Mouse (Mus musculus): ENCODE measurements around the gene Rab6b.

The Rab6b gene

GRCm38 (mm10) chr9:103111621-103112470 lies at the start of gene Rab6b:
TSS of gene Rab6b (plus strand) at chr9:103111787.
- peak; percentile 69 for DNase-seq

GRCm38 (mm10) chr9:103063591-103063990 lies 48.0 kb upstream of the Rab6b start:
- DNase-seq = no peak

GRCm38 (mm10) chr9:103066845-103067244 lies 44.7 kb upstream of the Rab6b start:
- no peak for DNase-seq

DNA sequence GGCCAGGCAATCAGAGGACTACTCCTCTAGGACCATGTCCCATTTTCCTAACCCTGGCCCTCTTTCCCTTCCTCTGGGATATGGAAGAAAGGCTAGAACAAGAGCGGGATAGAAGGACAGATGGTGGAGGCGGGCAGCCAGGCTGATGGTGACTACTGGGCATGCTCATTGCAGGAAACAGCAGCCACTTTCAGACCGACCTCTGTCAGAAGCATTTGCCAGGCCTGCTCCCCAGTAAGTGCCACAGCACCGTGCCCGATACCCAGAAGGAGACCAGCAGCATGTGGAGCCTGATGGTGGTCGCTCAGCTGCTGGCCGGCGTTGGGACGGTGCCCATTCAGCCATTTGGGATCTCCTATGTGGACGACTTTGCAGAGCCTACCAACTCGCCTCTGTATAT lies 43.9 kb upstream of the Rab6b start:
- DNase-seq = no peak

- no peak for DNase-seq
These were observed 42.8 kb upstream of the Rab6b start for GRCm38 (mm10) chr9:103068769-103069168.

- no peak for DNase-seq
These were observed 39.9 kb upstream of the Rab6b start for GRCm38 (mm10) chr9:103071541-103072203.

- no peak for DNase-seq
These were observed 39.4 kb upstream of the Rab6b start for GRCm38 (mm10) chr9:103072204-103072599.

- no peak for DNase-seq
These were observed 38.6 kb upstream of the Rab6b start for GRCm38 (mm10) chr9:103072926-103073515.

DNA sequence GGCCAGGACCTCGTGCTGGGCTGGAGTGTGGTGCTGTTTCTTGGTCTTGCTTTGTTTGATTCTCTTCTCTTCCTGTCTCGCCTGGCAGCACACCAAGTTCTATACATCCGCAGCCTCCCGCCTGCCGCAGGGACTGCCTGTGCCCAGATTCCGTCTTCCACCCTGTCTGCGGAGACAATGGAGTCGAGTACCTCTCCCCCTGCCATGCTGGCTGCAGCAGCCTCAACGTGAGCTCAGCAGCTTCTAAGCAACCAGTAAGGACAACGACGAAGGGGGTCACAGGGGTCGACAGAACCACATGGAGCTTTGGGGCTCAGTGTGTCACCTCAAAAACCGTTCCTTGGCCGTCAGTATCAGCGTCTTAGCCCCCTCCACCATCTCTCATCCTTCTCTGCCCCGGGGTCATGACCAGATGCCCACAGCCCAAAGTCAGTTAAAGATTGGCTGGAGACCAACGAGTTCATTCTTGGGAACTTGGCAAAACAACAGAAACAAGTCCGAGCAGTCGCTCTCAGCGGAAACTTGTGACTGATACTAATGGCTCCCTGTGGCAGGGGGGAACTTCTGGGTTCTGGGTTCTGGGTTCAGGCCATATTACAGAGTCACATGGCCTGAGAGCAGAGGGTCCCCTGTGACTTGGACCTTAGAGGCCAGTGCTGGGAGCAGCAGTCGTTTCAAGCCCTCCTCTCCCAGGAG lies 34.6 kb upstream of the Rab6b start:
- DNase-seq = no peak

GRCm38 (mm10) chr9:103078194-103078691 lies 33.3 kb upstream of the Rab6b start:
- DNase-seq = no peak

DNA sequence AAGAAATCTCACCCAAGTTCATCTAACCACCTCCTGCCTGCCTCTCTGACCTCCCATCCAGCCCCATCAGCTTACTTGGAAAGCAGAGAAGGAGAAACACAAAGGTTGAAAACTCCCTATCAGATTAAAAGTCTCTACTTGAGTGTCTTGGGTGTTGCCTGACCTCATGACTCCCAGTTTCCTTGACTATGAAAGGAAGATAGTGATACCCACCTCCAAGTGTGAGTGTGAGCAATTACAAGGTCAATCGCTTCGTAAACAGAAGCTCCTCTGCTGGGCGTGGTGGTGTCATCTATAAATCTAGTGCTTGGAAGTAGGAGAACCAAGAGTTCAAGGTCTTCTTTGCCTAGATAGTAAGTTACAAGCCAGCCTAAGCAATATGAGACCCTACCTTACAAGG lies 31.4 kb upstream of the Rab6b start:
- no peak for DNase-seq

- DNase-seq = no peak
These were observed 29.2 kb upstream of the Rab6b start for GRCm38 (mm10) chr9:103082246-103082975.

DNA sequence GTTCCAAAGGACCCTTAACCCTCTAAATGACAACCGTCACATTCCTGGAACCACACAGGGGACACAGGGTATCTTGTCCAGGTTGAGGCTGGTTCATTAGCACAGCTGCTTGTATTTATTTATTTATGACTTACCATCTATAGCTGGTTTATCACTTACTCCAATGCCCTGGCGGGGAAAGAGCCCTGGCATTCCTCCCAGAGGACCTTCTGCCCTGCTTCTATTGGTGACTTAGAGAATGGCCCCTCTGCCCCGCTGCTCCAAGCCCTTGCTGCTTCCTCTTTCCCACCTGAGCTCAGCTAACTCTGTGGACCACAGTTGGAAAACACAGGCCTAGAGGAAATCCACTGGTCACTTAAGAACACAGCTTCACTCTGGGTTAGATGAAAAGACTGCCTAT lies 28.2 kb upstream of the Rab6b start:
- no peak for DNase-seq

- no peak for DNase-seq
These were observed 24.9 kb upstream of the Rab6b start for GRCm38 (mm10) chr9:103086736-103087135.

DNA sequence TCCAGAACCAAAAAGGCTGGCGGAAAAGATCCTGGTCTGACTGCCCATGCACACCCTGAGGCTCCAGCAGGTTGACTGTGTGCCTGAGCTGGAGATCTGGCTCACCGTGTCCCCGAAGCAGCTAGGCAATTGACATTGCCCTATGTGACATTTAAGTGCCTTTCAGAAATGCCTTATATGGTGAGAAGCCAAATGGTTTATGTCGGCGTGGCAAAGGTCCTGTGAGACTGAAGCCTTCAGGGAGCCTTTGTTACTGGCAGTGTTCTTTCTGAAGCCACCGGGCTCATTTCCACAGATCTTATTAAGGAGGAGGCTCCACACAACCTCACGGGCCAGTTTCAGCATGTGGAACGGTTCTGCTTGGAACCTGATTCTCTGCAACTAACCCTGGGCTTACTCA lies 24.3 kb upstream of the Rab6b start:
- no peak for DNase-seq

- DNase-seq = no peak
These were observed 22.9 kb upstream of the Rab6b start for GRCm38 (mm10) chr9:103088661-103089060.

DNA sequence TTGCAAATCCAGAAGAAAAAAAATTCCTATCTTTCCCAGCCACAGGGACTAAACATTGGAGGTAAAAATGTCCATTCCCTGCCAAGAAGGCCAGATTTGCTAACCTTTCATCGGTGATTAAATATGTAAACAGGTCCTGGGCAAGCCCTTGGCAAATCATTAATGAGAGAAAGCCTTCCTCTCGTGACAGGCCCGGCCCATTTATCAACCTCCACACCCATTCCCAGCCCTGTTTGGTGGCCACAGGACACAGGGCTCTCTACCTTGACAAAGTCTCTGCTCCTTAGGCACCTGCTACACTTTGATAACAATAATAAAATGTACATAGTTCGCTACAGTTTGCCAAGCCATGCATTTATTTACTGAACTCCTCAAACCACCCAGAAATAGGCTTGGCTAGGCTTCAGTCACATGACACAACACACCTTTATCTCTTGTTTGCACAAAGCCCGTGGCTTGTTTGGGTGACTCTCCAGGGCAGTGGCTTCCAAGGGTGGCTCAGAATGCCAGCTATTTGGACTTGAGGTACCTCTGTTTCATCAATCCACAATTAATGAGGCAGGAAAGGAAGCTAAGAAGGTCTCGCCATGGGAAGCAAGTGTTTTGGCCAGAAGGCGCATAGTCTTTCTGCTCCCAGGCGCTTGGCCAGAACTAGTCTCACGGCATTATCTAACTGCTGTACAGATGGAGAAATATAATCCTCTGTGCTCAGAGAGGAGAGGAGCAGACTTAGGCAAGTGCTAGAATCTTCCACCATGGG lies 21.3 kb upstream of the Rab6b start:
- DNase-seq = no peak

DNA sequence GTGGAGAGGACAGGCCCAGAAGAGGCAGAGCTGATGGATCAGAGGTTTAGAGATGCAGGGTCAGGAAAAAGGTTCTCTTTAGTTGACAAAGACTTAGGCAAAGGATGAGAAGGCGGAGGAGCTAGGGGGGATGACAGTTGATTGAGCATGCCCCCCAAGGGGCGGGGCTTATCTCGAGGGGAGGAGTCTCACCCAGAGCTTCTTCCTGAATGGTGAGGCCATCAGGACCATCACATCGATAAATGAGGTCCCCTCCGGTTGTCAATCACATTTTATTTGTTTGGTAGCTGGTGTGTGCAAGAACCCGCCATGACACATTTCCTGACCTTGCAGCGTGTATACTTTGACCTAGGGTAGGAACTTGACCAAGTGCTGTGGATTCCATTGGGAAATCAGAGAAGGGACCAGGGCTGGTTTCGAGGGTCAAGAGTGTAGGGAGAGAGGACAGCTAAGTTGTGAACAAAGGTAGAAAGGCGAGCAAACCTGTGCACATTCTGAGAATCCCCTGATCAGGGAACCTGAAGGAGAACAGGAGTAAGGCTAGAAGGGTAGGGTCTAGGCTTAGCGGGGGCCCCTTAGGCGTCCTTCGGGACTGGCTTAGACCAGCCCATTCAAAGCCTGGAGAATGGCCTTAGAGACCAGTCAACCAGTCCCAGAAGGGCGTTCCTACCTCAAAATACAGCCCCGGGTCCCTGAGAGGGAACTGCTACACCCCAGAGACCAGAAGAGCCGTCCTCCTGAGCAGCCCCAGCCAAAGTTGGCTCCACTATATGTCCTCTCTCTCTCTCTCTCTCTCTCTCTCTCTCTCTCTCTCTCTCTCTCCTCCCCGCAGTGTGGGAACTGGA lies 20.3 kb upstream of the Rab6b start:
- no peak for DNase-seq

GRCm38 (mm10) chr9:103092248-103092647 lies 19.3 kb upstream of the Rab6b start:
- DNase-seq = peak; percentile 56

- DNase-seq = no peak
These were observed 17.9 kb upstream of the Rab6b start for GRCm38 (mm10) chr9:103093681-103094080.

GRCm38 (mm10) chr9:103108341-103108798 lies 3.2 kb upstream of the Rab6b start:
- peak; percentile 42 for DNase-seq
